Mouse (Mus musculus) C2C12 (cell line): ENCODE results near the gene Aqp3.

ENCODE experiments used
- CEBPB ChIP-seq: IDR thresholded peaks from one replicate; pipeline ENCODE4 v1.6.1; 2011; ENCODE audit warnings: low read depth, mild to moderate bottlenecking, control low read depth, moderate library complexity
- CTCF ChIP-seq: IDR thresholded peaks from one replicate; pipeline ENCODE4 v1.5.1; 2011; ENCODE audit not compliant: control insufficient read depth, insufficient read depth, insufficient read length
- MAX ChIP-seq: IDR thresholded peaks from one replicate; pipeline ENCODE4 v1.6.1; 2011; ENCODE audit warnings: mild to moderate bottlenecking, control low read depth
- USF1 ChIP-seq: IDR thresholded peaks from one replicate; pipeline ENCODE4 v1.6.1; 2011; ENCODE audit warnings: low read depth, mild to moderate bottlenecking, control low read depth, moderate library complexity

GRCm38 (mm10) chr4:41091391-41091790 lies 6.6 kb downstream of the Aqp3 start:
- TF ChIP-seq USF1 (no peak), CTCF (no peak), CEBPB (no peak), MAX (no peak)
